Mouse (Mus musculus) G1E (cell line): ENCODE results near the gene Ehmt1. TPM values are rescaled to one million over a fixed set of nuclear protein-coding genes. Genes with fewer than 3 reads are reported as not detected.
"Not testable (repeated sequence)": the region's sequence is repeated elsewhere in the genome, so short reads cannot be mapped to it uniquely, and the experiment has no call there.

ENCODE experiments used
- ATAC-seq: 2 replicates; pipeline ENCODE4 v1.8.0; 2016; ENCODE audit warnings: mild to moderate bottlenecking; ENCODE audit not compliant: insufficient number of reproducible peaks, poor library complexity, low FRiP score, severe bottlenecking; ENCODE audit errors: extremely low read depth
- DNase-seq: peaks from one replicate; pipeline ENCODE4 v3.0.0; 2012; ENCODE audit warnings: low spot score
- H3K27me3 ChIP-seq: 2 replicates; pipeline ENCODE4 v1.6.1; 2012; ENCODE audit warnings: mild to moderate bottlenecking, low read length, inconsistent platforms; ENCODE audit not compliant: insufficient read depth
- H3K36me3 ChIP-seq: replicated peaks from 2 replicates; pipeline ENCODE3; 2012; ENCODE audit warnings: mild to moderate bottlenecking, inconsistent platforms
- H3K4me1 ChIP-seq: 2 replicates; pipeline ENCODE4 v1.6.1; 2012; ENCODE audit warnings: low read depth, low read length, inconsistent platforms, mixed read lengths; ENCODE audit not compliant: insufficient read depth
- H3K4me3 ChIP-seq: 2 replicates; pipeline ENCODE4 v1.5.1; 2012; ENCODE audit warnings: low read depth, mild to moderate bottlenecking, inconsistent platforms, low read length, moderate library complexity, mixed read lengths
- H3K9me3 ChIP-seq: replicated peaks from 2 replicates; pipeline ENCODE4 v1.6.1; 2012; ENCODE audit warnings: inconsistent platforms
- CTCF ChIP-seq: IDR thresholded peaks from 2 replicates; pipeline ENCODE4 v1.5.1; 2012; ENCODE audit warnings: low read depth, low read length, inconsistent platforms, mixed read lengths
- GATA1 ChIP-seq: IDR thresholded peaks from 2 replicates; pipeline ENCODE4 v1.6.1; 2012; ENCODE audit warnings: borderline replicate concordance, low read length, inconsistent platforms, mixed read lengths
- GATA2 ChIP-seq: IDR thresholded peaks from 2 replicates; pipeline ENCODE4 v1.6.1; 2012; ENCODE audit warnings: low read depth, low read length, inconsistent platforms, borderline replicate concordance
- POLR2AphosphoS5 ChIP-seq: IDR thresholded peaks from 2 replicates; pipeline ENCODE4 v1.6.1; 2012; ENCODE audit warnings: low read depth, low read length, inconsistent platforms; ENCODE audit not compliant: insufficient replicate concordance
- TAL1 ChIP-seq: conservative IDR thresholded peaks from 2 replicates; pipeline ENCODE4 v1.6.1; 2012; ENCODE audit warnings: low read depth, low read length, inconsistent platforms, mixed read lengths
- polyA plus RNA-seq: library from polyadenylated mRNA; stranded (reverse); fragments of >175 nt; gene quantifications from 2 replicates; pipeline ENCODE4 v1.2.3, GENCODE M21; 2012
- total RNA-seq, 2 experiments: library from RNA; stranded (forward) in 1 of 2; stranded (reverse) in 1 of 2; fragments of 200-1000 nt in 1 of 2; fragments of >200 nt in 1 of 2; fragmentation: Nextera tagmentation in 1 of 2; gene quantifications; 2 replicates each; pipeline ENCODE4 v1.2.3; 2014 to 2017

The Ehmt1 gene
- total and polyA plus RNA-seq, 3 experiments: 71.5 to 94.7 (median 85.4) TPM

DNA sequence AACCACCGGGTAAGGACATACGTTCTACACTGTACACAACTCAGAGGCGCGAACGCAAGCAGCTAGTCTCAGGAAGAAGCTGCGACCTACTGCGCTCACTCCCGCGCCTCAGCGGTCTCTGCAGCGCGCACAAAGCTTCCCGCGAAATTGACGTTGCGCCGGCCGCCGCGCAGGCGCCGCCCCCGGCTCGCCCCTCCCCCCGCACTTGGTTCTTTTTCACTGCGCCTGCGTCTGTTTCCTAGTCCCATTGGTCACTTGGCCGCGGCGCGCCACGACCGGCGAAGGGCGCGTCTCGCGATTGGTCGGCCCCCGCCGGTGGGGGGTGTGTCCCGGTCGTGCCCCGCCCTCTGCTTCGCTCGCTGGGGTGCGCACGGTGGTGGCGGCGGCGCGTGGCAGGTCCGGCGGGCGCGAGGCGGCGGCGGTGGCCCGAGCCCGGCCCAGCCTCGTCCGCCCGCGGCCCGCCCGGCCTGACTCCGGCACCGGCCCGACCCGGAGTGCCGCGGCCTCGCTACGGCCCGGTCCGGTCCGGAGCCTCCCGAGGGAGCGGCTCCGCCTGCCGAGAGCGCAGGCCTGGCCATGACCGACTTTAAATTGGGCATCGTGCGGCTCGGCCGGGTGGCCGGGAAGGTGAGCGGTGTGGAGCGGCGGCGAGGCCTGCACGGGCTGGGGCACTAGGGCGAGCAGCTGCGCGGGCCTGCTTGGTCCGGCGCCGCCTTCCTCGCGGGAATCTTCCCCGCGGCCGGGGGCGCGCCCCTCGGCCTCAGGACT lies 30.2 kb upstream of the Ehmt1 start, which contains the start of gene Zmynd19:
Gene Zmynd19 (plus strand): TSS at position 372 of the 768 bp plus-strand sequence.
- ATAC-seq (peak; percentile 85), DNase-seq (peak; percentile 97)
- TF ChIP-seq GATA2 (no peak), CTCF (no peak), TAL1 (no peak), POLR2AphosphoS5 (no peak), GATA1 (no peak)
- Histone ChIP-seq H3K4me1 (peaks cover 44% of the 10 kb centered on the region), H3K9me3 (no peaks in the 10 kb centered on the region), H3K36me3 (peaks cover 34% of the 10 kb centered on the region), H3K27me3 (no peaks in the 10 kb centered on the region), H3K4me3 (peak within 1 kb of the TSS; percentile 99)

- H3K4me1 ChIP-seq: peaks cover 10% of the 10 kb centered on the region
- ATAC-seq, H3K4me3 ChIP-seq, DNase-seq, H3K9me3 ChIP-seq, H3K27me3 ChIP-seq, H3K36me3 ChIP-seq: not testable (repeated sequence)
These were observed 24.9 kb upstream of the Ehmt1 start for GRCm38 (mm10) chr2:24944304-24944703.

DNA sequence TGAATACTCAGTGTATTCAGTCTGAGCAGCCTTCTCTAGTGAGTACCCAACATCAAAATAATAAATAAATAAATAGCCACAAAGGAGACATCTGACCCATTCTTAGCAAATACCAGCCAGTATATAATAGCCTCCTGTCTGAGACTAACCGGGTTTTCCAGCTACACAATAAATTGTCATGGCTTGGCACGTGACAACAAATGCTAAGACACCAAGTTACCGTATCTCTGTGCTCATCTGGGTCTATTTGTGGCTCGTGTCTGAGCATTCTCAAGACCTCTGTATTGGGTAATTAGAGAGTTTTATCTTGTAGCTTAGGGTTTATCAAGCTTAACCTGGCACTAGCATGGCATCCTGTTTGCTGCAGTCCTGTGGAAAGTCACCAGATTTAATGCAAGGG lies 22.7 kb upstream of the Ehmt1 start:
- TF ChIP-seq POLR2AphosphoS5 (no peak), CTCF (no peak), GATA2 (no peak), GATA1 (no peak), TAL1 (no peak)
- no peak overlapping the region for H3K4me3 ChIP-seq
- no peaks in the 10 kb centered on the region for H3K9me3 ChIP-seq
- peaks cover 7% of the 10 kb centered on the region; the same call in 1 of the 2 replicates for H3K4me1 ChIP-seq
- H3K36me3 ChIP-seq: no peaks in the 10 kb centered on the region
- peaks cover 23% of the 10 kb centered on the region for H3K27me3 ChIP-seq
- no peak for DNase-seq
- no peak; the same call in 1 of the 2 replicates for ATAC-seq

- DNase-seq (peak; percentile 82), ATAC-seq (peak; percentile 90)
- Histone ChIP-seq H3K4me3 (peak within 1 kb of the TSS; percentile 89), H3K4me1 (peaks cover 30% of the 10 kb centered on the region), H3K9me3 (no peaks in the 10 kb centered on the region), H3K27me3 (peaks cover 23% of the 10 kb centered on the region), H3K36me3 (peaks cover 19% of the 10 kb centered on the region)
- no peak for TF ChIP-seq TAL1
- 0 out of 2 replicates have a peak, but pooled peaks have one; percentile 14 for TF ChIP-seq CTCF
These were observed 15.8 kb upstream of the Ehmt1 start, which contains the start of gene Arrdc1 for GRCm38 (mm10) chr2:24935057-24935796. Gene Arrdc1 (minus strand): TSS chr2:24935252.

- Histone ChIP-seq H3K36me3 (peaks cover 23% of the 10 kb centered on the region), H3K27me3 (peaks cover 17% of the 10 kb centered on the region), H3K4me1 (peaks cover 30% of the 10 kb centered on the region), H3K9me3 (no peaks in the 10 kb centered on the region), H3K4me3 (peak overlapping the region; percentile 89)
- ATAC-seq (no peak), DNase-seq (no peak)
- no peak for TF ChIP-seq GATA1
- TF ChIP-seq CTCF: no peak
- no peak for TF ChIP-seq POLR2AphosphoS5
- no peak for TF ChIP-seq GATA2
- no peak for TF ChIP-seq TAL1
These were observed 15.1 kb upstream of the Ehmt1 start for GRCm38 (mm10) chr2:24934441-24934963.

DNA sequence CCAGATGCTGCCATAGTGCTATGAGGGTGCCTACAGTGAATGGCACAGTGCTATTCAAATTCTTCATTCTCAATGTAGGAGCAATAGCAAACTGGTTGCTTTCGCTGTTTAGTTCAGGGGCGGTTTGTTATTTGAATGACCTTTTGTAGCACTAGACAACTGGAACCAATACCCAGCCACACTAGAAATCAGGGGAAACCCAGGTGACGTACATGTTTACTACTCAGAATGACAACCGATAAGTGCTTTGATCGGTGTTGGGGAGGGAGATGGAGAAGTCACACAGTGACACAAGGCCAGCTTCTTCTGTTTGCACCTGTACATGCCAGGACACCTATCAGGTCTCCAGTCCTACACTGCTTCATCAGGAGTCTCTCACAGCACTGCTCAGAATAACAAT lies 10.2 kb upstream of the Ehmt1 start:
- no peak for TF ChIP-seq GATA1
- no peak for TF ChIP-seq CTCF
- no peak for TF ChIP-seq POLR2AphosphoS5
- TF ChIP-seq TAL1: no peak
- no peak for TF ChIP-seq GATA2
- no peaks in the 10 kb centered on the region for H3K27me3 ChIP-seq
- ATAC-seq (no peak), DNase-seq (no peak)
- H3K4me3 ChIP-seq: no peak overlapping the region
- peaks cover 64% of the 10 kb centered on the region for H3K36me3 ChIP-seq
- no peaks in the 10 kb centered on the region for H3K9me3 ChIP-seq
- peaks cover 19% of the 10 kb centered on the region for H3K4me1 ChIP-seq

- peaks cover 65% of the 10 kb centered on the region for H3K36me3 ChIP-seq
- H3K4me3 ChIP-seq: no peak overlapping the region
- ATAC-seq (no peak), DNase-seq (no peak)
- H3K27me3 ChIP-seq: no peaks in the 10 kb centered on the region
- peaks cover 15% of the 10 kb centered on the region for H3K4me1 ChIP-seq
- no peaks in the 10 kb centered on the region for H3K9me3 ChIP-seq
- TF ChIP-seq TAL1 (no peak), POLR2AphosphoS5 (no peak), GATA2 (no peak), CTCF (no peak), GATA1 (no peak)
These were observed 9.7 kb upstream of the Ehmt1 start for GRCm38 (mm10) chr2:24929119-24929518.
